Mouse (Mus musculus): Measurements from ENCODE around the gene Sh3tc1. TPM values are rescaled to one million over a fixed set of nuclear protein-coding genes. Genes with fewer than 3 reads are reported as not detected.

Gene Sh3tc1
- polyA plus RNA-seq, 1 experiment from 2014 or later: 3.2 TPM

GRCm38 (mm10) chr5:35722654-35723053 lies 17.1 kb downstream of the Sh3tc1 start:
- H3K9ac ChIP-seq (ENCODE audit: low read length): no peak overlapping the region
- no peak overlapping the region for H3K27ac ChIP-seq (replicated peaks)
- 48% methylated on average over 2 of the region's 2 CpGs for WGBS
- no peak overlapping the region for H3K4me2 ChIP-seq (replicated peaks; ENCODE audit: low read depth)
- H3K4me1 ChIP-seq (replicated peaks; ENCODE audit: control insufficient read depth, insufficient read depth): no peaks in the 10 kb centered on the region
- H3K4me3 ChIP-seq (ENCODE audit: low read depth, low read length): no peak overlapping the region
- ATAC-seq (ENCODE audit: low FRiP score, low TSS enrichment): no peak
- H3K9me3 ChIP-seq (ENCODE audit: control insufficient read depth, low read length): no peaks in the 10 kb centered on the region
- TF ChIP-seq CTCF (IDR thresholded peaks at IDR 0.05; ENCODE audit: low read depth): no peak
- no peak for TF ChIP-seq EP300 (optimal IDR thresholded peaks at IDR 0.05)
- no peaks in the 10 kb centered on the region for H3K27me3 ChIP-seq (ENCODE audit: control insufficient read depth, insufficient read depth, low read length)
- H3K36me3 ChIP-seq (ENCODE audit: control insufficient read depth, insufficient read depth, low read length): no peaks in the 10 kb centered on the region
- no peak for DNase-seq (ENCODE audit: low spot score)

GRCm38 (mm10) chr5:35721933-35722332 lies 17.9 kb downstream of the Sh3tc1 start:
- H3K4me2 ChIP-seq (replicated peaks; ENCODE audit: low read depth): no peak overlapping the region
- no peak for TF ChIP-seq CTCF (IDR thresholded peaks at IDR 0.05; ENCODE audit: low read depth)
- TF ChIP-seq EP300 (optimal IDR thresholded peaks at IDR 0.05): no peak
- no peaks in the 10 kb centered on the region for H3K4me1 ChIP-seq (replicated peaks; ENCODE audit: control insufficient read depth, insufficient read depth)
- WGBS: 86% methylated on average over 2 of the region's 2 CpGs
- no peaks in the 10 kb centered on the region for H3K27me3 ChIP-seq (ENCODE audit: control insufficient read depth, insufficient read depth, low read length)
- H3K9ac ChIP-seq (ENCODE audit: low read length): no peak overlapping the region
- H3K9me3 ChIP-seq (ENCODE audit: control insufficient read depth, low read length): no peaks in the 10 kb centered on the region
- H3K36me3 ChIP-seq (ENCODE audit: control insufficient read depth, insufficient read depth, low read length): no peaks in the 10 kb centered on the region
- ATAC-seq (ENCODE audit: low FRiP score, low TSS enrichment) (no peak), DNase-seq (ENCODE audit: low spot score) (no peak)
- no peak overlapping the region for H3K27ac ChIP-seq (replicated peaks)
- no peak overlapping the region for H3K4me3 ChIP-seq (ENCODE audit: low read depth, low read length)

- H3K4me1 ChIP-seq (replicated peaks; ENCODE audit: control insufficient read depth, insufficient read depth): no peaks in the 10 kb centered on the region
- no peaks in the 10 kb centered on the region for H3K36me3 ChIP-seq (ENCODE audit: control insufficient read depth, insufficient read depth, low read length)
- H3K4me3 ChIP-seq (ENCODE audit: low read depth, low read length): no peak overlapping the region
- ATAC-seq (ENCODE audit: low FRiP score, low TSS enrichment) (no peak), DNase-seq (ENCODE audit: low spot score) (no peak)
- no peak for TF ChIP-seq CTCF (IDR thresholded peaks at IDR 0.05; ENCODE audit: low read depth)
- no peak for TF ChIP-seq EP300 (optimal IDR thresholded peaks at IDR 0.05)
- no peak overlapping the region for H3K27ac ChIP-seq (replicated peaks)
- no peak overlapping the region for H3K9ac ChIP-seq (ENCODE audit: low read length)
- WGBS: 80% methylated on average over 1 of the region's 1 CpGs
- no peaks in the 10 kb centered on the region for H3K9me3 ChIP-seq (ENCODE audit: control insufficient read depth, low read length)
- H3K27me3 ChIP-seq (ENCODE audit: control insufficient read depth, insufficient read depth, low read length): no peaks in the 10 kb centered on the region
- H3K4me2 ChIP-seq (replicated peaks; ENCODE audit: low read depth): no peak overlapping the region
These were observed 19.9 kb downstream of the Sh3tc1 start for GRCm38 (mm10) chr5:35719880-35720279.

GRCm38 (mm10) chr5:35719343-35719742 lies 20.4 kb downstream of the Sh3tc1 start:
- DNase-seq (ENCODE audit: low spot score): no peak
- Histone ChIP-seq H3K4me1 (replicated peaks; ENCODE audit: control insufficient read depth, insufficient read depth) (no peaks in the 10 kb centered on the region), H3K27me3 (ENCODE audit: control insufficient read depth, insufficient read depth, low read length) (no peaks in the 10 kb centered on the region), H3K4me2 (replicated peaks; ENCODE audit: low read depth) (no peak overlapping the region), H3K27ac (replicated peaks) (no peak overlapping the region), H3K36me3 (ENCODE audit: control insufficient read depth, insufficient read depth, low read length) (no peaks in the 10 kb centered on the region), H3K4me3 (ENCODE audit: low read depth, low read length) (no peak overlapping the region), H3K9ac (ENCODE audit: low read length) (no peak overlapping the region), H3K9me3 (ENCODE audit: control insufficient read depth, low read length) (no peaks in the 10 kb centered on the region)
- no peak for ATAC-seq (ENCODE audit: low FRiP score, low TSS enrichment)
- TF ChIP-seq CTCF (IDR thresholded peaks at IDR 0.05; ENCODE audit: low read depth) (no peak), EP300 (optimal IDR thresholded peaks at IDR 0.05) (no peak)

GRCm38 (mm10) chr5:35718817-35719216 lies 21.0 kb downstream of the Sh3tc1 start:
- no peak overlapping the region for H3K4me2 ChIP-seq (replicated peaks; ENCODE audit: low read depth)
- WGBS: 65% methylated on average over 11 of the region's 11 CpGs
- H3K4me3 ChIP-seq (ENCODE audit: low read depth, low read length): no peak overlapping the region
- no peaks in the 10 kb centered on the region for H3K9me3 ChIP-seq (ENCODE audit: control insufficient read depth, low read length)
- H3K9ac ChIP-seq (ENCODE audit: low read length): no peak overlapping the region
- peak overlapping the region; percentile 49 for H3K27ac ChIP-seq (replicated peaks)
- DNase-seq (ENCODE audit: low spot score) (peak; percentile 54), ATAC-seq (ENCODE audit: low FRiP score, low TSS enrichment) (peak; percentile 38)
- no peaks in the 10 kb centered on the region for H3K27me3 ChIP-seq (ENCODE audit: control insufficient read depth, insufficient read depth, low read length)
- no peaks in the 10 kb centered on the region for H3K36me3 ChIP-seq (ENCODE audit: control insufficient read depth, insufficient read depth, low read length)
- H3K4me1 ChIP-seq (replicated peaks; ENCODE audit: control insufficient read depth, insufficient read depth): no peaks in the 10 kb centered on the region
- TF ChIP-seq CTCF (IDR thresholded peaks at IDR 0.05; ENCODE audit: low read depth) (peak; percentile 42), EP300 (optimal IDR thresholded peaks at IDR 0.05) (no peak)

- WGBS: 32% methylated on average over 4 of the region's 4 CpGs
- Histone ChIP-seq H3K27ac (replicated peaks) (peak overlapping the region; percentile 49), H3K9me3 (ENCODE audit: control insufficient read depth, low read length) (no peaks in the 10 kb centered on the region), H3K4me3 (ENCODE audit: low read depth, low read length) (no peak overlapping the region), H3K9ac (ENCODE audit: low read length) (no peak overlapping the region), H3K4me2 (replicated peaks; ENCODE audit: low read depth) (no peak overlapping the region), H3K4me1 (replicated peaks; ENCODE audit: control insufficient read depth, insufficient read depth) (no peaks in the 10 kb centered on the region), H3K27me3 (ENCODE audit: control insufficient read depth, insufficient read depth, low read length) (no peaks in the 10 kb centered on the region), H3K36me3 (ENCODE audit: control insufficient read depth, insufficient read depth, low read length) (no peaks in the 10 kb centered on the region)
- ATAC-seq (ENCODE audit: low FRiP score, low TSS enrichment) (peak; percentile 79), DNase-seq (ENCODE audit: low spot score) (peak; percentile 81)
- peak; percentile 75 for TF ChIP-seq CTCF (IDR thresholded peaks at IDR 0.05; ENCODE audit: low read depth)
- no peak for TF ChIP-seq EP300 (optimal IDR thresholded peaks at IDR 0.05)
These were observed 21.8 kb downstream of the Sh3tc1 start for GRCm38 (mm10) chr5:35717946-35718345.

Measured in stomach, postnatal 0 days (tissue).